Mouse (Mus musculus): Measurements from ENCODE around the gene Tmem185b.

Gene Tmem185b

DNA sequence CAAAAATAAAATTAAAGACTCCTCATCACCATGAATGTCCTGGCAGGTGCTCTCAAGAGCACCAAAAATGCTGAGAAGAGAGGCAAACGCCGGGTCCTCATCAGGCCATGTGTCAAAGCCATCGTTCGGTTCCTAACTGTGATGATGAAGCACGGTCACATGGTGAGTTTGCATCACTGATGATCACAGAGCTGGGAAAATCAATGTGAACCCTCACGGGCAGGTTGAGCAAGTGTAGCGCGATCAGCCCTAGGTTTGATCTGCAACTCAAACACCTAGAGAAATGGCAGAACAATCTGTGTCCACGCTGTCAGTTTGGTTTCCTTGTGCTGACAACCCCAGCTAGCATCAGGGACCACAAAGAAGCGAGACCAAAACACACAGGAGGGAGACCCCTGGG is 26.5 kb upstream of the Tmem185b start:
- in situ Hi-C loops (cut with MboI; ENCODE audit: low pct_unique_long_range_greater_than_20kb in 1 of 2, low sequenced_read_pairs in 2 of 2, unreplicated experiment in 1 of 2) = no loop called here

DNA sequence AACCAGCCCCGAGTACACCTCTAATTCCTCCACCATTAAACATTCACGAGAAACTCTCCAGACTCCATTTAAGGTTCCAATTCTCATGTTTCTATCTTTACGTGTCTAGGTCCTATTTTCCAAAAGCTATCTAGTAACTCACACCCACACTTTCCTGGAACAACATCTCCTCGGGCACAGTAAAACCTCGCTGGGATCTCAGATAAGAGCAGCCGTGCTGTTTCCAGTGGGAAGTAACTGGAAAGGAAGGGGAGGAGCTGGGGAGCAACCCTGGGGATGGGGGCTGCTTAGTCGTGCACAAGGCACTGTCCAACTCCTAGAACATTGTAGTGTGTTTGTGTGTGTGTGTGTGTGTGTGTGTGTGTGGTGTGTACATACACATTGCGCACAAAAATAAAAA is 24.1 kb upstream of the Tmem185b start:
- in situ Hi-C loops (cut with MboI; ENCODE audit: low pct_unique_long_range_greater_than_20kb in 1 of 2, low sequenced_read_pairs in 2 of 2, unreplicated experiment in 1 of 2) = no loop called here

DNA sequence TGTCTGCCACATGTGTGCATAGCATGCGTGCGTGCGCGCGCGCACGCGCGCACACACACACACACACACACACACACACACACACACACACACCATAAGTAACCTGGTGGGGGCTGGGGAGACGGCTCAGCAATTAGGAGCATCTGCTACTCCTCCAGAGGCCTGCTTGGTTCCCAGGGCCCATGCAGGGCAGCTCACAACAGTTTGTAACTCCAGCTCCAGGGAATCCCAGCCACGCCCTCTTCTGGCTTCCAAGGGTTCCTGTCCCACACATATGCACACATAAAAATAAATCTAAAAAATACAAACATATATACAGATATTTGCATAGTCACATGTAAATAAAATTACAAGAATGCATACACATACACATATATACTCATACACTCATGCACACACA is 23.2 kb upstream of the Tmem185b start:
- in situ Hi-C loops (cut with MboI; ENCODE audit: low pct_unique_long_range_greater_than_20kb in 1 of 2, low sequenced_read_pairs in 2 of 2, unreplicated experiment in 1 of 2) = no loop called here

DNA sequence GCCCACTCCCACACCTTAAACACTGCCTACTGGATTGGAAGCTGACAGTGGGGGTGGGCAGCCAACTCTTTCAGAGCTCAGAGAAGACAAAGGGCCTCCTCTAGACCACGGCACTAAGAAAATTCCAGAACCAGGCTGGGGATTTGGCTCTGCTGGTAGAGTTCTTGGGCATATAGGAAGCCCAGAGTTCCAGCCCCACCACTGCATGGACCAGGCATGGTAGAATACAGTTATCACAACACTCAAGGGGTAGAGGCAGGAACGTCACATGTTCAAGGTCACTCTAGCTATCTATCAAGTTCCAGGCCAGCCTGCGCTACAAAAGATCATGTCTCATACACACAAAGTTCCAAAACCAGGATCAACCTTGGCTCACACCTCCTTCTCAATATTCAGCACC is 22.8 kb upstream of the Tmem185b start:
- in situ Hi-C loops (cut with MboI; ENCODE audit: low pct_unique_long_range_greater_than_20kb in 1 of 2, low sequenced_read_pairs in 2 of 2, unreplicated experiment in 1 of 2) = no loop called here

DNA sequence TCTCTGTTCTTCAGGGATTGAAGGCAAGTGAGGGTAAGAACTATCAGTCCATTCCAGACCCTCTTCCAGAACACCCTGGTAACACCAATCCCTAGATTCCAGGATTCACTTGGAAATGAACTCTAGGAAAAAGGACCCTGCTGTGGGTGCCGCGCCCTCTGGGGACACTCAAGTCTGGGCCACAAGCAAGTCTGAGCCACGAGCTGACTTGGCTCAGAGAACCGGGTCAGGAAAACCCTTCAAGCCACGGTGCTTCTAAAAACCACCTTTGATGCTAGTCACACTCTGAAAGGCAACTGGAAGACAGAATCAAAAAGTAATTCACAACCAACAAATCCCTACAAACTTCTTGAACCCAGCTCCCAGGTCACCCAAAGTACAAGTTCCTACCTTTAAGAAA is 22.2 kb upstream of the Tmem185b start:
- in situ Hi-C loops (cut with MboI; ENCODE audit: low pct_unique_long_range_greater_than_20kb in 1 of 2, low sequenced_read_pairs in 2 of 2, unreplicated experiment in 1 of 2) = no loop called here

DNA sequence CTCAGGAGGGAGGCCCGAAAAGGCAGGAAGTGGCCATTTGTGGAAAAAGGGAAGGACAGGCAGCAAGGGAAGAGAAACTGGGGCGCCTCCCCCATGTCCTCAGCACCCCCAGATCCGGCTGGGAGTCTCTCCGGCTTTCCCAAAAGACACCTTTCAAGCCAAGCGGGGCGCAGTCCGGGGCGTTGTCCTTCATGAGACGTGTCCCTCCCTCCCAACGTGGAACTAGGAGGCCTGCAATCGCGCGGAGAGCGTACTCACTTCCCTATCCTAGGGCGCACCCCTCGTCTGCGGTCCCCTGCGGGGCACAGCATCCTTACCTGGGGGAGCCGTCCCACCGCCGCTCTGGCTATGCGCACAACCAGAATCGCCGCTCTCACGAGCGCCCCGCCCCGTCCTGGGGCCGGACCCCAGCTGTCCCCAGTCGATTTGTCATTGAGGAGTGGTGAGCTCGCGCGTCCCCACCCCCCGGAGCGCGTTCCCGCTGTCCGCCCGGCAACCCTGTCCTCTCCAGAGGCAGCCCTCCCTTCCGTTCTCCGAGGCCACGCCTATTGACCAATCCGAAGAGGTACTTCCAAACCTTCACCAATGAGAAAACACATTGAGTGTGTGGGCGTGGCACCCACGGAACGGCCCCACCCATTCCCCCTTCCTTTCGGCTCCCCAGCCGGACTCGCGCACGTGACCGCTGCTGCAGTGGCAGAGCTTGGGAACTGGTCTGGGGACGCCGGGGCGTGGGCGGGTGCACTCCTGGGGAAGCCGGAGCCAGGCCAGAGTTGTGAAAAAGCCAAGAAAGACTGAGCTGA is 21.5 kb upstream of the Tmem185b start, which contains the start of gene Ralb:
Gene Ralb (minus strand): TSS at position 535 of the 803 bp plus-strand sequence.
- in situ Hi-C loops (cut with MboI; ENCODE audit: low pct_unique_long_range_greater_than_20kb in 1 of 2, low sequenced_read_pairs in 2 of 2, unreplicated experiment in 1 of 2) = no loop called here

DNA sequence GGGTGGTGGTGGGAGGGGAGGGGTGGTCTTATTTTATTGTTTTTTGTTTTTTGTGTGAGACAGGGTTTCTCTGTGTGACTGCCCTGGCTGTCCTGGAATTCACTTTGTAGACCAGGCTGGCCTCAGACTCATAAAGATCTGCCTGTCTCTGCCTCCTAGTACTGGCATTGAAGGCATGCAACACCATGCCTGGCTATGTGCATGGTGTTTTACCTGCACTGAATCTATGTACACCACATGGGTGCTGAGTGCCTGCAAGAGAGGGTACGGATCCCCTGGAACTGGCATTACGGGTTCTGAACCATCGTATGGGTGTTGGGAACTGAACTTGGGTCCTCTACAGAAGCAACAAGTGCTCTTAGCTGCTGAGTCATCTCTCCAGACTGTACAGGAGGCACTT is 20.0 kb upstream of the Tmem185b start:
- in situ Hi-C loops (cut with MboI; ENCODE audit: low pct_unique_long_range_greater_than_20kb in 1 of 2, low sequenced_read_pairs in 2 of 2, unreplicated experiment in 1 of 2) = no loop called here

DNA sequence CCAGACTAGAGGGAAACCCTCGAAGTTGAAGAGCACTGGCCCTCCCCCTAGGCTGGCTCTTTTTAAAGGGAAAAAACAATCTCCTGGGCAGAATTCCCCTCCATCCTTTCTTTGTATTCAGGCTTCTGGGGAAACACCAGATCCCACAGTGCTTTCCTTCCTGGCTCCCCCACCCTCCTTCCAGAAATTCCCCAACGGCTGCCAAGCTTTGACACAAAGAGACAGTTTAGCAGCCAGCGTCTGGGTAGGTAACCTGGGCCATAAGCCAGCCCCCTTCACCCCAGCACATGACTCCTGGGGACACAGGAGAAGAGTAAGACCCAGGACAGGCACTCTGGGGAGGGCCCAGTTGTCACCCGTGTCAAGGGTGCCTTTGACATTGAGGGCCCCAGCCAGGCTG is 17.4 kb upstream of the Tmem185b start:
- in situ Hi-C loops (cut with MboI; ENCODE audit: low pct_unique_long_range_greater_than_20kb in 1 of 2, low sequenced_read_pairs in 2 of 2, unreplicated experiment in 1 of 2) = no loop called here

DNA sequence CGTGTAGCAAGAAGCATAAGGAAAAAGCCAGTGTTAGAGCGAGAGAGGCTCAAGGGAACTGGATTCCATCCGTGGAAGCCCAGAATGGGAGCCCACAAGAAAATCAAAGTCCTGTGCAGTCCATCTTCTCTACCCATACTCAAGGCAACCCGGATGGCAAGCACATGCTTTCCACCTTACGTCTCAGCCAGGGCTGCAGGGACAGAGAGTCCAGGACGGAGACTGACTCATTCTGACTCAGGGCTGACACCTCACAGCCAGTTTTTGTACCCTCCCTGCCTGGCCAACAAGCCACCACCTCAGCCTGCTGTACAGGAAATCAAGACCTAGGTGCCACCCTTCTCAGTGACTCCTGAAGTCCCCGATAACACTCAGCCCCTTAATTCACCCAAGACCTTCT is 16.5 kb upstream of the Tmem185b start:
- in situ Hi-C loops (cut with MboI; ENCODE audit: low pct_unique_long_range_greater_than_20kb in 1 of 2, low sequenced_read_pairs in 2 of 2, unreplicated experiment in 1 of 2) = no loop called here

DNA sequence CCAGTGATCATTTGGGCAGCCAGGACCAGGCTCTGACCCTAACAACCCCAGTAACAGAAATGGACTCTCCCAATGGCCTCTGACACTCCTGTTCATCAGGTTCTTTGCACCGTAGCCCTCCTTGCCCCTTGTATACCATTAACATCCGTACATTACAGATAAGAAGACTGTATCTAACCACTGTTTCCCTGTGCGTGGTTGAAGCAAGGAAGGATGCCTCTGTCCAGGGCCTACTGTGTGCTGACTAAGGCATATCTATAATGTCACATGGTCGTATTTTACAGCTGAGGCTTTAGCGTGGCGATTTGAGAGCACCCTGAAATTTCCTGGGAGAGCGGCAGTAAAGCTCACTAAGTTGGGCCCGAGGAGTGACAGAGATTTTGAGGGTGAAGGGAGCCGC is 15.6 kb upstream of the Tmem185b start:
- in situ Hi-C loops (cut with MboI; ENCODE audit: low pct_unique_long_range_greater_than_20kb in 1 of 2, low sequenced_read_pairs in 2 of 2, unreplicated experiment in 1 of 2) = no loop called here

DNA sequence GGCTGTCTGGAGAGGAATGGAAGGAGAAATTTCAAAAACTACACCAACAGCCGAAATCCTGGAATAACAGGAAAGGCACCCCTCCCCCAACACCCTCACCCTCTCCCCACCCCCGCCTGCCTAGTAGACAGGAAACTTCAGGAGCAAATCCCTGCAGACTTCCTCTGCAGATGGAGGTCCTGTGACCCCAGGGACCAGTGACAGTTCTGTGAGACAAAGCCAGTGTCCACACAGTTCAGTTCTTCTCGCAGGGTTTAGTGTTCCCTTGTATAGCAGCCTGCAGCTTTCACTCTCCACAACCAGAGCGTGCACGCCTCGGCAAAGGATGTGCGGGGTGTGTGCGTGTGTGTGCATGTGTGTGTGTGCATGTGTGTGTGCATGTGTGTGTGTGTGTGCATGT is 15.1 kb upstream of the Tmem185b start:
- in situ Hi-C loops (cut with MboI; ENCODE audit: low pct_unique_long_range_greater_than_20kb in 1 of 2, low sequenced_read_pairs in 2 of 2, unreplicated experiment in 1 of 2) = no loop called here

DNA sequence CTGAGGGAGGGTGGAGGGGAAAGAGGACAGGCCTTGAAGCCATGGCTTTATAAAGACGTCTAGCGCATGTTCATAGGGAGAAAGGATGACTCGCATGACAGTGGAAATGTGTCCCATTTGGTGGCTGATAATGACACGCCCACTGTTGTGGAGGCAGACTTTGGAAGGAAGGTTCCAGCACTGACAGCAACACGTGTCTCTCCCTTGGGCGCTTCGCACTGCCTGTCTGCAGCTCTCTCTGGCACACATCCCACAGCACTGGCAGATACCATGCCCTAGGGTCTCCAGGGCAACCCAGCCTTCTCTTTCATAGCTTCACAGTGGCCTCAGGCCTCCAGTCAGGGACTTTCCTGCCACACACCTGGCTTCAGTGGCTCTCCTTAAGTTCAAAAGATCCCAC is 7.9 kb upstream of the Tmem185b start:
- in situ Hi-C loops (cut with MboI; ENCODE audit: low pct_unique_long_range_greater_than_20kb in 1 of 2, low sequenced_read_pairs in 2 of 2, unreplicated experiment in 1 of 2) = no loop called here

DNA sequence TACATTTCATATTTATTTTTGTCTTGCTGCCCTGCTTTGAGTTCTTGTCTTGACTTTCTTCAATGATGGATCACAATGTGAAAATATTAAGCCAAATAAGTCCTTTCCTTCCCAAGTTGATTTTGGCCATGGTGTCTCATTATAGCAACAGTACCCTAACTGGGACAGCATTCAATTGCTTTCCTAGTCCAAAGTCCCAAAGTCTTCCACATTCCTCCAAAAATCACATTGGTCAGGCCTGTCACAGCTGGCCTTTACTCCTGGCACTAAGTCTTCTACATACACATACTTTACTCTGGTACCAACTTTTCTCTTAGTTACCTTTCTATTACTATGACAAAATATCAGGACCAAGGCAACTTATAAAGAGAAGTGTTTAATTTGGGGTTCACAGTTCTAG is 7.2 kb upstream of the Tmem185b start:
- in situ Hi-C loops (cut with MboI; ENCODE audit: low pct_unique_long_range_greater_than_20kb in 1 of 2, low sequenced_read_pairs in 2 of 2, unreplicated experiment in 1 of 2) = no loop called here

DNA sequence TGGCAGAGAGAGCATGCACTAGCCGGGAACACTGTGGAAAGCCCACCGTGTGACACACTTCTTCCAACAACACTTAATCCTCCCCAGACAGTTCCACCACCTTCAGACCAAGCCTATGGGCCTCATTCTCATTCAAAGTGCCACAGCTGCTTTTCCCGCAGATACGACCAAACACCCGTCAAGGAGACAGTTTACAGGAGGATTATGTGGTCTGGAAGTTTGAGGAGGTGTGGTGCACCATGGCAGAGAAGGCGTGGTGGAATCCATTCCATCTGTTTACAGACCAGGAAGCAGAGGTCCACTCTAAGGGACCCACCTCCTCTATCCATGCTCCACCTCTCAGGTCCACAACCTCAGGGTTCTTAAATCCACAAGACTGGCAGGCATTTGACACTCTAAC is 6.7 kb upstream of the Tmem185b start:
- in situ Hi-C loops (cut with MboI; ENCODE audit: low pct_unique_long_range_greater_than_20kb in 1 of 2, low sequenced_read_pairs in 2 of 2, unreplicated experiment in 1 of 2) = no loop called here

DNA sequence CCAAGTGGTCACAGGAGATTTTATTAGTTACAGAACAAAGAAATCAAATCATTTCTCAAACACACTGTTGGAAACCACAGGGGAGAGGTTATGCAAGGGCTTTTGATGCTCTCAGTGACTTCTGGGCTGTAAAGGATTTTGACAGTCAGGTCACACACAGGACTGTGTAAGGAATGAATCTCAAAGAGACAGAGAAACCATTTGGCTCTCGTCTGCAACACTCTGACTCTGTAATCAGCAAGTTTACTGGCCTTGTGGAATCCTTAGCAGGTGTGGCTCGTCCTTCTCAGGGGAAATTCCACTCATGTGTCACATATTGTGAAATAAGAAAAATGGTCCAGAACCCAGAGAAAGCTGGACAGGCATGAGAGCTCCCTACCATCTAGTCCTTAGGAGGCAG is 4.9 kb upstream of the Tmem185b start:
- in situ Hi-C loops (cut with MboI; ENCODE audit: low pct_unique_long_range_greater_than_20kb in 1 of 2, low sequenced_read_pairs in 2 of 2, unreplicated experiment in 1 of 2) = no loop called here

DNA sequence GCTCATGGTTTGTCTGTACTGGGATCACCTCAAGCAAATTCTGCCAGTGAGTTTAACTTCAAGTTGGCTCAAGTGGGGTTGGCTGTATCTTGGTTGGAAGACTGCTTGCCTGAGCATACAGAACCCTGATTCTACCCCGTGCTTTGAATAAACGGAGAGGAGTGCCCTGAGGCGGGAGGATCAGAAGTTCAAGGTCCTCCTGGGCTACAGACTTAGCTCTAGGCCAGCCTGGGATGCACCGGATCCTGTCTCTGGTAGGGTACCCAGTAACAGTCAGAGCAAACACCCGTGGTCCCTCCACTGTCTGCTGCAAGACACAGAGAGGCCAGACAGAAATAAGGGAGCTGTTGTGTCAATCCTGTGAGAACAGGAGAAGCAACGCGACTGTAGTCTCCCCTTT is 4.3 kb upstream of the Tmem185b start:
- in situ Hi-C loops (cut with MboI; ENCODE audit: low pct_unique_long_range_greater_than_20kb in 1 of 2, low sequenced_read_pairs in 2 of 2, unreplicated experiment in 1 of 2) = no loop called here

DNA sequence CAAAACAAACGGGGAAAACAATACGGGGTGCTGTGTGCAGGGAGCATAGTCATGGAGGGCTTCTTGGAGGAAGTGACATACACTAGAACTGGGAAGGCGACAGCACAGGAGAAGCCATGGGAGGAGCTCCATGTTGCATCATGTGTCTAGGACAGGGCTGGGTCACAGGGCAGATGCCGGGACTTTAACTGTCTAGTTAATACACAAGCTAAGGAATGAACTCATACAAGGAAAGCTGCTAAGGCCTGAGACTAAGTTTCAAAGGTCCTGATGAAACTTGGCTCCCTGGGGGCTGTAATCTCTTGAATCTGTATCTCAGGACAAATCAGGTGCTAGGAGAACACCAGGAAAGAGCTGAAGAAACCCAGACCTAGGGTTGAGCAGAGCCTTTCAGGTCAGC is 3.2 kb upstream of the Tmem185b start:
- in situ Hi-C loops (cut with MboI; ENCODE audit: low pct_unique_long_range_greater_than_20kb in 1 of 2, low sequenced_read_pairs in 2 of 2, unreplicated experiment in 1 of 2) = no loop called here

DNA sequence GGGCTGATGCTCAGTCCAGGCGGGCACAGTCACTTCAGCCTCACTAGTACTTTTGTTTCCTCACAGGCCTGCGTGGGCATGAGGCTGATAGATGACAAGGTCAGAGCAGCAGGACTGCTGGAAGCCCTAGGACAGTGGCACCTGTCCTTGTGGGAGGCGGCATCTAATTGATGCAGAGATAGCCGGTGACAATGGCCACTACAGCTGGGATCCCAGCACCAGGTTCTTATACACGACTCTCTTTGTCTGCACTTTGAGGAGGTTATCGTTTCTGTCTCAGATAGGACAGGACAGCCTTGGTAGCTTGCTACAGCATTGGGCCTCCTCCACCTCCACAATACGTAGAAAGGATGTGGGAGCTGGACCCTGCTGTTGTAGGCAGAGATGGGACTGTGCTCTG is 2.6 kb upstream of the Tmem185b start:
- in situ Hi-C loops (cut with MboI; ENCODE audit: low pct_unique_long_range_greater_than_20kb in 1 of 2, low sequenced_read_pairs in 2 of 2, unreplicated experiment in 1 of 2) = no loop called here

DNA sequence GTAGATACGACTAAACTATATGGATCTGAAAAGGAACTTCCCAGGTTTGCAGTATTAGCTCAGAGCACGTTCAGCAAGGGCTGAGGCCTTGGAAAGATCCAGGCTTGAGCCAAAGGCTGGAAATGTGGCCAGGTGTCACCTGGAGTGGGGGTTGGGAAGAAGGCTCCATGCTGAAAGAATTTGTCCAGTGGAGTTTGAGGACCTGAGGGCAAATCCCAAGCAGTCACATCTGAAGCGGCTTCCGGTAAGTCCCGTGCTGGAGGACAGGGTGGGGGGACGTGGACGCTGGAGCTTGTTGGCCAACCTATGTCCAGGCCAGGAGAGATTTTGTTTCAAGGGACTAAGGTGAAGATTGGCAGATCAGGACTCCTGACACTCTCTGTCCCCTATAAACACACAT is 2.1 kb upstream of the Tmem185b start:
- in situ Hi-C loops (cut with MboI; ENCODE audit: low pct_unique_long_range_greater_than_20kb in 1 of 2, low sequenced_read_pairs in 2 of 2, unreplicated experiment in 1 of 2) = no loop called here

DNA sequence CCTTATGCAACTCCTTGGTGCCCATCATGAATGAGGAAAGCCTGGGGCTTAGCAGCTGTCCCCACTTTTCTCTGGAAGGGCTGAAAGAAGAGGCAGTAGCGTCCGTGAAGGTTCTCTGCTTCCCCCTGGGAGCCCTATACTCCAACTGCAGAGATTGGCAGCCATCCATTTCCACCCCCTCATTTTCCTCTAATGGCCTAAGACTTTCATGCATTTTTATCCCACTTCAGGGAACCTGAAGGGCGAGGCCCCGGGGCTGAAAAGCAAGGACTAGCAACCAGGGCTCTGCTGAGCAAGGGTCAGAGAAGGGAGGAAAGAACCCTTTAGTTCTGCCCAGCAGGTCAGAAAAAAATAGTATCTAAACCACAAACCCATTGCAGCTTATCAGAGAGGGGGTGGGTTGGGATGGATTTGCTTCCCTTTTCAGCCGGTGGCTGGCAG is 936 bp upstream of the Tmem185b start:
- in situ Hi-C loops (cut with MboI; ENCODE audit: low pct_unique_long_range_greater_than_20kb in 1 of 2, low sequenced_read_pairs in 2 of 2, unreplicated experiment in 1 of 2) = no loop called here

DNA sequence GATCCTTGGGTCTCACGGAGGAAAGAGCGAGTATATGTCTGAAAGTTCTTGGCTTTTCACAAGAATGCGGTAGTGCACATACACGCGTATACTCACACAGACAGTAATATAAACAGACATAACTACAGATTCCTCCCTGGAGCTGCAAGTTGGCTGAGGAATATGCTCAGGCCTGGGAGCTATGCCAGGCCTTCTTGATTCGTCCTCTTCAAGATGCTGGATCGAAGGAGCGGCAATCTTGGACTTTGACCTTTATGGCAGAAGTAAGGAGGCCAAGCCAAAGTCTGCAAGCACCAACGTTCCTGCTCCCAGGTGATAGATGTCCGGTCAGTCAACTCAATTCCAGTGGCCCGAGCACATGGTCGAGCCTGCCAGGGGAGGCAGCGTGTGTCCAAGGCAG is 5.0 kb downstream of the Tmem185b start:
- in situ Hi-C loops (cut with MboI; ENCODE audit: low pct_unique_long_range_greater_than_20kb in 1 of 2, low sequenced_read_pairs in 2 of 2, unreplicated experiment in 1 of 2) = no loop called here

Measured in mouse embryonic stem cell (cell line).